Mouse (Mus musculus): ENCODE data around the gene Ubald1.

DNA sequence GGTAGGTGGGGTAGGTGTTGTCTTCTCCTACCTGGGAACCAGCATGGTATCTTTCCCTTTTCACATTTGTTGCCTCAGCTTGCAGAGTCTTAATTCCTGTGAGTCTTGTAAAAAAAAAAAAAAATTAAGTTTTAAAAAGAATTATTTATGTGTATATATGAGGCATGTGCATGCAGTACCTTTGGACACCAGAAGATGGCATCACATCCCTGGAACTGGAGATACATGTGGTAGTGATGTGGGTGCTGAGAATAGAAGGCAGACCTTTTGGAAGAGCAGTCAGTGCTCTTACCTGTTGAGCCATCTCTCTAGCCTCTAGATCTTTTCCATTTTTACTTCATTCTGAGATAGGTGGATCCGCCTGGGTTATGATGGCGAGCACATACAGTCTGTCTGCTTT is 29.6 kb upstream of the Ubald1 start:
- no peak for TF ChIP-seq GATA1 (IDR thresholded peaks at IDR 0.05; ENCODE audit: borderline replicate concordance, low read length)
- TF ChIP-seq FLI1 (IDR thresholded peaks at IDR 0.05; ENCODE audit: low read length) = no peak
